In the genomic region with DNA sequence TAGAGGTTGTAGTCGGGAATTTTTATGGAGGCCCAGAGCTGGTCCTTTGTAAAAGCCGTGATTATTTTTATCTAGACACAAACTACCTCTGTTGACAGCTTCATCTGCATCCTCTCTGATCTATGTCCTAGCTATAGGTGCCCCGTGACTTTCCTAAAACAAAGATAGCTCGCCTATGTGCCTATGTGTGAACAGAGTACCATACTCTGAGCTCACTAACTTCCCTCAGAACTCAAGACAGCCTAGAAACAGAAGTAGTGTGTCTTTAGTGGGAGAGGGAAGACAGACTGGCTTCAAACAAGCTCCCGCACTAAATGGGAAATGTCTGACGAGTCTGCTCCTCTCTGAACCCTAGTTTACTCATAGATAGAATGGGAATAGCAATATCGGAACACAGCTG, we compare ENCODE assay signal across 8 mouse cellular contexts. TPM values are rescaled to one million over a fixed set of nuclear protein-coding genes. Genes with fewer than 3 reads are reported as not detected.
A peak's percentile ranks its signal among the peaks of the same experiment; 100 is the strongest.
DNase-seq lines count a peak whose midpoint lies in the region; ATAC-seq and TF ChIP-seq lines count a peak whose summit lies in the region.

No protein-coding gene starts in this region.

- peak overlapping the region; percentile 67; the same call in 1 of the 2 replicates for H3K4me3 ChIP-seq in forebrain, embryonic 12.5 days (replicated peaks)
- H3K4me3 ChIP-seq in forebrain, embryonic 13.5 days: no peak overlapping the region
- peak overlapping the region; percentile 72 for H3K4me3 ChIP-seq in lung, embryonic 14.5 days (ENCODE audit: low read depth, low read length)
- H3K4me3 ChIP-seq in heart, postnatal 0 days (ENCODE audit: low read depth, low read length): 0 out of 2 replicates have a peak overlapping the region, but pooled peaks have one; percentile 78
- H3K4me3 ChIP-seq in myocyte: peak overlapping the region; percentile 85

- peaks cover 17% of the 10 kb centered on the region for H3K4me1 ChIP-seq in forebrain, embryonic 12.5 days
- peaks cover 31% of the 10 kb centered on the region for H3K4me1 ChIP-seq in forebrain, embryonic 13.5 days
- no peaks in the 10 kb centered on the region; the same call in 1 of the 2 replicates for H3K4me1 ChIP-seq in lung, embryonic 14.5 days (ENCODE audit: insufficient read depth)
- H3K4me1 ChIP-seq in heart, postnatal 0 days (ENCODE audit: control insufficient read depth, insufficient read depth): peaks cover 26% of the 10 kb centered on the region

- 86% methylated on average over 7 of the region's 7 CpGs for WGBS in forebrain, embryonic 12.5 days
- 84% methylated on average over 7 of the region's 7 CpGs for WGBS in forebrain, embryonic 13.5 days
- 74% methylated on average over 7 of the region's 7 CpGs for WGBS in lung, embryonic 14.5 days
- WGBS in heart, postnatal 0 days: 63% methylated on average over 7 of the region's 7 CpGs

- no peak for TF ChIP-seq CTCF in lung, embryonic 14.5 days (IDR thresholded peaks at IDR 0.05; ENCODE audit: low read depth)
- no peak for TF ChIP-seq CTCF in heart, postnatal 0 days (IDR thresholded peaks at IDR 0.05; ENCODE audit: low read depth)

- no peak overlapping the region for H3K9ac ChIP-seq in forebrain, embryonic 12.5 days
- no peak overlapping the region for H3K9ac ChIP-seq in forebrain, embryonic 13.5 days
- peak overlapping the region; percentile 78 for H3K9ac ChIP-seq in lung, embryonic 14.5 days
- H3K9ac ChIP-seq in heart, postnatal 0 days (replicated peaks; ENCODE audit: low read depth, low read length): no peak overlapping the region

- TF ChIP-seq EP300 in heart, postnatal 0 days (IDR thresholded peaks at IDR 0.05; ENCODE audit: low read depth): no peak

- no peak overlapping the region for H3K27ac ChIP-seq in forebrain, embryonic 12.5 days
- no peak overlapping the region for H3K27ac ChIP-seq in forebrain, embryonic 13.5 days
- H3K27ac ChIP-seq in lung, embryonic 14.5 days (ENCODE audit: low read depth): peak overlapping the region; percentile 88; the same call in 1 of the 2 replicates
- H3K27ac ChIP-seq in heart, postnatal 0 days (ENCODE audit: low read depth): peak overlapping the region; percentile 77

- peak overlapping the region; percentile 13 for H3ac ChIP-seq in myocyte (ENCODE audit: control insufficient read depth, insufficient read length)

- no peaks in the 10 kb centered on the region for H3K9me3 ChIP-seq in forebrain, embryonic 12.5 days
- H3K9me3 ChIP-seq in forebrain, embryonic 13.5 days (replicated peaks): no peaks in the 10 kb centered on the region
- H3K9me3 ChIP-seq in lung, embryonic 14.5 days (ENCODE audit: low read depth, low read length): no peaks in the 10 kb centered on the region
- H3K9me3 ChIP-seq in heart, postnatal 0 days (replicated peaks; ENCODE audit: control insufficient read depth, low read length): no peaks in the 10 kb centered on the region

- peaks cover 4% of the 10 kb centered on the region; the same call in 1 of the 2 replicates for H3K36me3 ChIP-seq in forebrain, embryonic 12.5 days (replicated peaks)
- H3K36me3 ChIP-seq in forebrain, embryonic 13.5 days (ENCODE audit: poor library complexity, severe bottlenecking): peaks cover 1% of the 10 kb centered on the region
- H3K36me3 ChIP-seq in lung, embryonic 14.5 days (ENCODE audit: insufficient read depth): peaks cover 8% of the 10 kb centered on the region
- peaks cover 9% of the 10 kb centered on the region; the same call in 1 of the 2 replicates for H3K36me3 ChIP-seq in heart, postnatal 0 days (replicated peaks; ENCODE audit: control insufficient read depth, insufficient read depth, low read length)
- H3K36me3 ChIP-seq in myocyte (ENCODE audit: control insufficient read depth, insufficient read depth): no peaks in the 10 kb centered on the region

- TF ChIP-seq POLR2A in myocyte (IDR thresholded peaks at IDR 0.05; ENCODE audit: insufficient read length, low read depth): no peak

- H3K27me3 ChIP-seq in forebrain, embryonic 12.5 days: no peaks in the 10 kb centered on the region
- H3K27me3 ChIP-seq in forebrain, embryonic 13.5 days: no peaks in the 10 kb centered on the region
- H3K27me3 ChIP-seq in lung, embryonic 14.5 days (ENCODE audit: insufficient read depth, low read length): no peaks in the 10 kb centered on the region
- H3K27me3 ChIP-seq in heart, postnatal 0 days (ENCODE audit: control insufficient read depth, insufficient read depth, low read length): no peaks in the 10 kb centered on the region
- H3K27me3 ChIP-seq in myocyte (ENCODE audit: control insufficient read depth, insufficient read depth, insufficient read length): no peaks in the 10 kb centered on the region

- ATAC-seq in forebrain, embryonic 12.5 days (ENCODE audit: low FRiP score): no peak
- ATAC-seq in forebrain, embryonic 13.5 days: no peak
- no peak for ATAC-seq in lung, embryonic 14.5 days (ENCODE audit: insufficient read depth)
- no peak for ATAC-seq in heart, postnatal 0 days (ENCODE audit: insufficient read depth, low read depth)

- peak overlapping the region; percentile 74 for H3K4me2 ChIP-seq in forebrain, embryonic 12.5 days
- no peak overlapping the region for H3K4me2 ChIP-seq in forebrain, embryonic 13.5 days
- peak overlapping the region; percentile 80 for H3K4me2 ChIP-seq in lung, embryonic 14.5 days
- peak overlapping the region; percentile 98; the same call in 1 of the 2 replicates for H3K4me2 ChIP-seq in heart, postnatal 0 days (ENCODE audit: low read depth, low read length)
- peak overlapping the region; percentile 93 for H3K4me2 ChIP-seq in myocyte (ENCODE audit: low read depth)

- peaks cover 28% of the 10 kb centered on the region for H3K79me2 ChIP-seq in myocyte (ENCODE audit: control insufficient read depth, insufficient read depth)

- DNase-seq in lung, embryonic 14.5 days: no peak
- no peak for DNase-seq in lung, postnatal 14 days
- DNase-seq in heart, postnatal 0 days (ENCODE audit: low spot score): no peak
- DNase-seq in cerebellum, adult 11-12 months: no peak
- no peak for DNase-seq in thymus, postnatal 25 days

TF ChIP-seq in myocyte, 11 proteins besides CTCF, POLR2A, EP300 and RAD21 (continues in another document):
- TF ChIP-seq MAX (IDR thresholded peaks at IDR 0.05; ENCODE audit: low read depth) (no peak), E2F4 (IDR thresholded peaks at IDR 0.05; ENCODE audit: insufficient read depth) (no peak), USF1 (IDR thresholded peaks at IDR 0.05; ENCODE audit: low read depth) (no peak), MYOD1 (IDR thresholded peaks at IDR 0.05; ENCODE audit: control insufficient read depth in 1 of 3, insufficient read length in 2 of 3, low read depth in 2 of 3) (no peak), TCF3 (IDR thresholded peaks at IDR 0.05; ENCODE audit: insufficient read length, low read depth) (no peak), POLR2AphosphoS2 (IDR thresholded peaks at IDR 0.05; ENCODE audit: insufficient read length, low read depth) (no peak), CEBPB (IDR thresholded peaks at IDR 0.05; ENCODE audit: insufficient read depth, poor library complexity, severe bottlenecking) (no peak), REST (IDR thresholded peaks at IDR 0.05; ENCODE audit: insufficient read depth, insufficient read length) (no peak), TCF12 (IDR thresholded peaks at IDR 0.05; ENCODE audit: insufficient read depth, poor library complexity, severe bottlenecking) (no peak)

RNA-seq across cellular contexts. Expression of a gene that starts 0.7 kb away (rescaled TPM):
- polyA plus RNA-seq in forebrain, embryonic 12.5 days (2016; fragmentation: Nextera tagmentation; extraction: Ambion mirVana): 23.3 and 23.4 TPM in 2 replicates
- polyA plus RNA-seq in forebrain, embryonic 13.5 days (2015; fragmentation: Nextera tagmentation; extraction: Ambion mirVana): 27.2 and 29.8 TPM in 2 replicates
- polyA plus RNA-seq in lung, embryonic 14.5 days (2014; fragmentation: Nextera tagmentation; extraction: Ambion mirVana): 39.6 and 45.0 TPM in 2 replicates
- 18.6 and 31.0 TPM in 2 replicates for total RNA-seq in heart, postnatal 0 days (2014; rRNA removed; ENCODE audit: low replicate concordance)
- 20.1 and 22.1 TPM in 2 replicates for polyA plus RNA-seq in heart, postnatal 0 days (2015; fragmentation: Nextera tagmentation; extraction: Ambion mirVana)
- polyA plus RNA-seq in myocyte (2012; fragmentation: generic; extraction: Trizol): 65.3 TPM

RNA-seq across cellular contexts. Expression of a gene that starts 25.7 kb away (rescaled TPM):
- 83.9 and 90.2 TPM in 2 replicates for polyA plus RNA-seq in forebrain, embryonic 12.5 days (2016; fragmentation: Nextera tagmentation; extraction: Ambion mirVana)
- 86.8 and 103 TPM in 2 replicates for polyA plus RNA-seq in forebrain, embryonic 13.5 days (2015; fragmentation: Nextera tagmentation; extraction: Ambion mirVana)
- 73.8 and 77.5 TPM in 2 replicates for polyA plus RNA-seq in lung, embryonic 14.5 days (2014; fragmentation: Nextera tagmentation; extraction: Ambion mirVana)
- total RNA-seq in heart, postnatal 0 days (2014; rRNA removed; ENCODE audit: low replicate concordance): 73.8 and 75.8 TPM in 2 replicates
- 51.9 and 52.3 TPM in 2 replicates for polyA plus RNA-seq in heart, postnatal 0 days (2015; fragmentation: Nextera tagmentation; extraction: Ambion mirVana)
- polyA plus RNA-seq in myocyte (2012; fragmentation: generic; extraction: Trizol): 43.9 TPM

RNA-seq across cellular contexts. Expression of a gene that starts 28.6 kb away (rescaled TPM):
- polyA plus RNA-seq in forebrain, embryonic 12.5 days (2016; fragmentation: Nextera tagmentation; extraction: Ambion mirVana): 571 and 599 TPM in 2 replicates
- 424 and 446 TPM in 2 replicates for polyA plus RNA-seq in forebrain, embryonic 13.5 days (2015; fragmentation: Nextera tagmentation; extraction: Ambion mirVana)
- 981 and 1,088 TPM in 2 replicates for polyA plus RNA-seq in lung, embryonic 14.5 days (2014; fragmentation: Nextera tagmentation; extraction: Ambion mirVana)
- 160 and 175 TPM in 2 replicates for total RNA-seq in heart, postnatal 0 days (2014; rRNA removed; ENCODE audit: low replicate concordance)
- 348 and 437 TPM in 2 replicates for polyA plus RNA-seq in heart, postnatal 0 days (2015; fragmentation: Nextera tagmentation; extraction: Ambion mirVana)
- polyA plus RNA-seq in myocyte (2012; fragmentation: generic; extraction: Trizol): 451 TPM

RNA-seq across cellular contexts. Expression of a gene that starts 32.4 kb away (rescaled TPM):
- polyA plus RNA-seq in forebrain, embryonic 12.5 days (2016; fragmentation: Nextera tagmentation; extraction: Ambion mirVana): not detected in 2 replicates
- polyA plus RNA-seq in forebrain, embryonic 13.5 days (2015; fragmentation: Nextera tagmentation; extraction: Ambion mirVana): 0.10 TPM in 1 of 2 replicates, not detected in the other
- polyA plus RNA-seq in lung, embryonic 14.5 days (2014; fragmentation: Nextera tagmentation; extraction: Ambion mirVana): not detected in 2 replicates
- total RNA-seq in heart, postnatal 0 days (2014; rRNA removed; ENCODE audit: low replicate concordance): not detected in 2 replicates
- polyA plus RNA-seq in heart, postnatal 0 days (2015; fragmentation: Nextera tagmentation; extraction: Ambion mirVana): not detected in 2 replicates
- not detected for polyA plus RNA-seq in myocyte (2012; fragmentation: generic; extraction: Trizol)

RNA-seq across cellular contexts. Expression of a gene that starts 45.3 kb away (rescaled TPM):
- 123 and 134 TPM in 2 replicates for polyA plus RNA-seq in forebrain, embryonic 12.5 days (2016; fragmentation: Nextera tagmentation; extraction: Ambion mirVana)
- polyA plus RNA-seq in forebrain, embryonic 13.5 days (2015; fragmentation: Nextera tagmentation; extraction: Ambion mirVana): 112 and 123 TPM in 2 replicates
- 84.4 and 91.7 TPM in 2 replicates for polyA plus RNA-seq in lung, embryonic 14.5 days (2014; fragmentation: Nextera tagmentation; extraction: Ambion mirVana)
- total RNA-seq in heart, postnatal 0 days (2014; rRNA removed; ENCODE audit: low replicate concordance): 29.7 and 36.1 TPM in 2 replicates
- polyA plus RNA-seq in heart, postnatal 0 days (2015; fragmentation: Nextera tagmentation; extraction: Ambion mirVana): 34.1 and 43.4 TPM in 2 replicates
- polyA plus RNA-seq in myocyte (2012; fragmentation: generic; extraction: Trizol): 28.3 TPM

Comparison
In these comparisons a context has a peak if more than half of its experiments do, and no peak if none do; other contexts are left out.
1. H3K27ac ChIP-seq: peak in lung, embryonic 14.5 days (single experiment) and heart, postnatal 0 days (single experiment); none in forebrain, embryonic 12.5 days (single experiment) and forebrain, embryonic 13.5 days (single experiment).